ENCODE assay signal across 20 mouse cellular contexts in the genomic region with DNA sequence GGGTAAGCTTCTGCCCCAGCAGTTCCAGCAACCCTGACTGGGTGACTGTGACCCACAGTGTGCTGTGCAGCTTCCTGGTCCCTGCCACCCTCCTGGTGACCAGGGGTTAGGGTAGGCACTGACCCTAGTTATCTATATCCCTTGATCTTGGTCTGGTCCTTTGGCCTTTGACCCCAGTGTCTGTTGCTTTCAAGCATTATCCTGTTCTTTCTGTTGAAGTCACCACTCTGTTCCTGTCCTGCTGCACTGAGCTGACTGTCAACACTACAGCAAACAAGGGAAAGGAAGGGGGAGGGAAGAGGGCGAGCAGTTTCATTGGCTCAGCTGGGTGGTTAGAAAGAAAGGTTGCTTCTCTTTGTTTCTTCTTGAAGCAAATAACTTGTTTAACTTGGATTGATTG.
DNase-seq lines count a peak whose midpoint lies in the region; ATAC-seq lines count a peak whose summit lies in the region.
"Had no signal": no experiment of that assay in that cellular context is flagged by ENCODE, and none has a peak within 500 bp of the region (broad histone marks: within the 10 kb centered on the region; RNA-seq: fewer than 3 reads in every experiment).

No protein-coding gene starts in this region.

- WGBS in kidney, embryonic 16.5 days, result 50% methylated on average over 1 of the region's 1 CpGs
- WGBS in liver, embryonic 12.5 days (ENCODE audit: insufficient replicate concordance), result 33% methylated on average over 1 of the region's 1 CpGs

- H3K4me1 ChIP-seq in kidney, embryonic 16.5 days (ENCODE audit: insufficient read depth, low read length), result peaks cover 10% of the 10 kb centered on the region
- H3K4me1 ChIP-seq in liver, embryonic 12.5 days, result no peaks in the 10 kb centered on the region
- H3K4me1 ChIP-seq: hindbrain, embryonic 13.5 days had no signal

- no peak overlapping the region for H3K27ac ChIP-seq in kidney, embryonic 16.5 days (ENCODE audit: low read length)
- H3K27ac ChIP-seq in liver, embryonic 12.5 days, result no peak overlapping the region; the same call in 1 of the 2 replicates
- H3K27ac ChIP-seq: heart, embryonic 10.5 days; hindbrain, embryonic 13.5 days; kidney, postnatal 0 days; limb, embryonic 13.5 days had no signal

- no peak overlapping the region for H3K4me3 ChIP-seq in kidney, embryonic 16.5 days (ENCODE audit: low read length)
- no peak overlapping the region for H3K4me3 ChIP-seq in liver, embryonic 12.5 days
- H3K4me3 ChIP-seq: heart, embryonic 10.5 days; hindbrain, embryonic 13.5 days; limb, embryonic 13.5 days had no signal

- no peaks in the 10 kb centered on the region for H3K27me3 ChIP-seq in kidney, embryonic 16.5 days (ENCODE audit: insufficient read depth, low read length)
- no peaks in the 10 kb centered on the region for H3K27me3 ChIP-seq in liver, embryonic 12.5 days (replicated peaks)

- H3K4me2 ChIP-seq in kidney, embryonic 16.5 days (replicated peaks; ENCODE audit: low read depth, low read length), result no peak overlapping the region
- H3K4me2 ChIP-seq in liver, embryonic 12.5 days, result no peak overlapping the region
- H3K4me2 ChIP-seq: hindbrain, embryonic 13.5 days; limb, embryonic 13.5 days had no signal

- no peak overlapping the region for H3K9ac ChIP-seq in kidney, embryonic 16.5 days (replicated peaks; ENCODE audit: low read length)
- H3K9ac ChIP-seq in liver, embryonic 12.5 days, result no peak overlapping the region
- H3K9ac ChIP-seq: hindbrain, embryonic 13.5 days; limb, embryonic 13.5 days had no signal

- no peak for ATAC-seq in kidney, embryonic 16.5 days (ENCODE audit: low FRiP score, low TSS enrichment)
- ATAC-seq in liver, embryonic 12.5 days, result peak; percentile 83
- no peak for ATAC-seq in megakaryocyte-erythroid progenitor cell, adult 5-6 weeks (replicated peaks; ENCODE audit: low FRiP score, low TSS enrichment, poor library complexity, severe bottlenecking)
- no peak for ATAC-seq in frontal cortex, adult (ENCODE audit: low TSS enrichment)
- ATAC-seq: intestine, embryonic 16.5 days had no signal

- DNase-seq in kidney, postnatal 14 days, result peak; percentile 9
- DNase-seq in embryo, embryonic 9.5 days (ENCODE audit: extremely low spot score), result peak; percentile 66
- peak; percentile 18 for DNase-seq in lung, postnatal 25 days (ENCODE audit: low spot score)
- DNase-seq in adrenal gland, postnatal 4 days (ENCODE audit: low spot score in 2 of 2), result no peak
- DNase-seq: adrenal gland, adult 2 months; cerebellum, adult 11 months; cerebellum, postnatal 36 days; gastrocnemius, postnatal 14 days; heart, postnatal 10 days; right cerebral cortex, postnatal 4 days; thymus, adult 2 months had no signal

- H3K9me3 ChIP-seq in kidney, embryonic 16.5 days (ENCODE audit: low read length), result no peaks in the 10 kb centered on the region
- no peaks in the 10 kb centered on the region for H3K9me3 ChIP-seq in liver, embryonic 12.5 days (replicated peaks)
- H3K9me3 ChIP-seq: heart, embryonic 10.5 days; hindbrain, embryonic 13.5 days; limb, embryonic 13.5 days had no signal

- no peaks in the 10 kb centered on the region for H3K36me3 ChIP-seq in kidney, embryonic 16.5 days (ENCODE audit: insufficient read depth, low read length)
- no peaks in the 10 kb centered on the region for H3K36me3 ChIP-seq in liver, embryonic 12.5 days
- H3K36me3 ChIP-seq: heart, embryonic 10.5 days; hindbrain, embryonic 13.5 days; limb, embryonic 13.5 days had no signal

Comparison
In these comparisons a context has a peak if more than half of its experiments do, and no peak if none do; other contexts are left out.
1. DNase-seq: peak in kidney, postnatal 14 days (single experiment), embryo, embryonic 9.5 days (single experiment) and lung, postnatal 25 days (single experiment); none in adrenal gland, postnatal 4 days (0 of 2).